Mouse (Mus musculus): Measurements from ENCODE around the gene Ercc5. TPM values are rescaled to one million over a fixed set of nuclear protein-coding genes. Genes with fewer than 3 reads are reported as not detected.
A peak's percentile ranks its signal among the peaks of the same experiment; 100 is the strongest.

Ercc5 gene
- polyA plus RNA-seq, 1 experiment from 2014 or later = 5.9 TPM

- Histone ChIP-seq H3K4me2 (no peak overlapping the region), H3K9ac (no peak overlapping the region)
- ATAC-seq (ENCODE audit: low read depth) = no peak
Measured at GRCm38 (mm10) chr1:44186396-44186795, 38.9 kb downstream of the Ercc5 start.

GRCm38 (mm10) chr1:44198273-44199171, 51.0 kb downstream of the Ercc5 start:
- H3K9me3 ChIP-seq (replicated peaks) = no peaks in the 10 kb centered on the region
- no peak overlapping the region for H3K27ac ChIP-seq
- peak overlapping the region; percentile 38 for H3K4me3 ChIP-seq (replicated peaks)
- H3K27me3 ChIP-seq = peaks cover 18% of the 10 kb centered on the region; the same call in 1 of the 2 replicates
- no peak overlapping the region for H3K9ac ChIP-seq
- H3K36me3 ChIP-seq = no peaks in the 10 kb centered on the region
- H3K4me2 ChIP-seq = peak overlapping the region; percentile 61
- H3K4me1 ChIP-seq (replicated peaks) = no peaks in the 10 kb centered on the region
- WGBS (ENCODE audit: insufficient replicate concordance) = 15% methylated on average over 47 of the region's 47 CpGs
- ATAC-seq (ENCODE audit: low read depth) = no peak
- no peak for DNase-seq

More at GRCm38 (mm10) chr1:44186396-44186795, 38.9 kb downstream of the Ercc5 start:
- no peaks in the 10 kb centered on the region for H3K9me3 ChIP-seq (replicated peaks)
- peaks cover 3% of the 10 kb centered on the region; the same call in 1 of the 2 replicates for H3K36me3 ChIP-seq
- no peaks in the 10 kb centered on the region for H3K4me1 ChIP-seq (replicated peaks)
- H3K27ac ChIP-seq = no peak overlapping the region
- no peaks in the 10 kb centered on the region for H3K27me3 ChIP-seq
- H3K4me3 ChIP-seq (replicated peaks) = no peak overlapping the region
- no peak for DNase-seq

GRCm38 (mm10) chr1:44202876-44203275, 55.3 kb downstream of the Ercc5 start:
- 83% methylated on average over 15 of the region's 15 CpGs for WGBS (ENCODE audit: insufficient replicate concordance)
- no peak for ATAC-seq (ENCODE audit: low read depth)
- H3K36me3 ChIP-seq = no peaks in the 10 kb centered on the region

GRCm38 (mm10) chr1:44214443-44214842, 66.9 kb downstream of the Ercc5 start:
- DNase-seq (no peak), ATAC-seq (ENCODE audit: low read depth) (no peak)
- H3K9me3 ChIP-seq (replicated peaks) = no peaks in the 10 kb centered on the region
- H3K36me3 ChIP-seq = no peaks in the 10 kb centered on the region
- no peak overlapping the region for H3K27ac ChIP-seq
- H3K4me1 ChIP-seq (replicated peaks) = no peaks in the 10 kb centered on the region
- H3K4me3 ChIP-seq (replicated peaks) = no peak overlapping the region
- no peak overlapping the region for H3K9ac ChIP-seq
- no peaks in the 10 kb centered on the region for H3K27me3 ChIP-seq
- WGBS (ENCODE audit: insufficient replicate concordance) = 29% methylated on average over 2 of the region's 2 CpGs
- no peak overlapping the region for H3K4me2 ChIP-seq

More at GRCm38 (mm10) chr1:44202876-44203275, 55.3 kb downstream of the Ercc5 start:
- Histone ChIP-seq H3K4me2 (no peak overlapping the region), H3K9me3 (replicated peaks) (no peaks in the 10 kb centered on the region), H3K9ac (no peak overlapping the region), H3K4me1 (replicated peaks) (no peaks in the 10 kb centered on the region), H3K27me3 (peaks cover 18% of the 10 kb centered on the region; the same call in 1 of the 2 replicates), H3K27ac (no peak overlapping the region), H3K4me3 (replicated peaks) (no peak overlapping the region)
- no peak for DNase-seq

- ATAC-seq (ENCODE audit: low read depth) (no peak), DNase-seq (no peak)
- Histone ChIP-seq H3K9ac (no peak overlapping the region), H3K27ac (no peak overlapping the region), H3K4me2 (no peak overlapping the region), H3K4me3 (replicated peaks) (no peak overlapping the region), H3K9me3 (replicated peaks) (no peaks in the 10 kb centered on the region), H3K36me3 (no peaks in the 10 kb centered on the region), H3K4me1 (replicated peaks) (no peaks in the 10 kb centered on the region), H3K27me3 (no peaks in the 10 kb centered on the region)
- 40% methylated on average over 2 of the region's 2 CpGs for WGBS (ENCODE audit: insufficient replicate concordance)
Measured at GRCm38 (mm10) chr1:44216352-44217116, 69.0 kb downstream of the Ercc5 start.

GRCm38 (mm10) chr1:44217118-44217517, 69.6 kb downstream of the Ercc5 start:
- ATAC-seq (ENCODE audit: low read depth) (no peak), DNase-seq (no peak)
- no peaks in the 10 kb centered on the region for H3K36me3 ChIP-seq

GRCm38 (mm10) chr1:44218876-44219275, 71.3 kb downstream of the Ercc5 start, which contains the start of gene Mettl21e:
Gene Mettl21e, minus strand, starts transcription at chr1:44218961.
- Histone ChIP-seq H3K27ac (no peak within 1 kb of the TSS), H3K4me1 (replicated peaks) (no peaks in the 10 kb centered on the region), H3K4me3 (replicated peaks) (no peak within 1 kb of the TSS), H3K9me3 (replicated peaks) (no peaks in the 10 kb centered on the region), H3K36me3 (no peaks in the 10 kb centered on the region), H3K4me2 (no peak within 1 kb of the TSS), H3K9ac (no peak within 1 kb of the TSS), H3K27me3 (no peaks in the 10 kb centered on the region)
- no peak for ATAC-seq (ENCODE audit: low read depth)
- WGBS (ENCODE audit: insufficient replicate concordance) = 70% methylated on average over 1 of the region's 1 CpGs
- DNase-seq = no peak

More at GRCm38 (mm10) chr1:44217118-44217517, 69.6 kb downstream of the Ercc5 start:
- H3K4me1 ChIP-seq (replicated peaks) = no peaks in the 10 kb centered on the region
- H3K4me3 ChIP-seq (replicated peaks) = no peak overlapping the region
- H3K27me3 ChIP-seq = no peaks in the 10 kb centered on the region
- no peak overlapping the region for H3K9ac ChIP-seq
- no peak overlapping the region for H3K27ac ChIP-seq
- no peak overlapping the region for H3K4me2 ChIP-seq
- H3K9me3 ChIP-seq (replicated peaks) = no peaks in the 10 kb centered on the region
- 52% methylated on average over 2 of the region's 2 CpGs for WGBS (ENCODE audit: insufficient replicate concordance)

- no peak for ATAC-seq (ENCODE audit: low read depth)
- no peaks in the 10 kb centered on the region for H3K9me3 ChIP-seq (replicated peaks)
- H3K36me3 ChIP-seq = no peaks in the 10 kb centered on the region
- WGBS (ENCODE audit: insufficient replicate concordance) = 55% methylated on average over 2 of the region's 2 CpGs
- no peak overlapping the region for H3K4me3 ChIP-seq (replicated peaks)
- H3K27me3 ChIP-seq = no peaks in the 10 kb centered on the region
- H3K4me2 ChIP-seq = no peak overlapping the region
- DNase-seq = no peak
- H3K27ac ChIP-seq = no peak overlapping the region
- no peak overlapping the region for H3K9ac ChIP-seq
- H3K4me1 ChIP-seq (replicated peaks) = no peaks in the 10 kb centered on the region
Measured at GRCm38 (mm10) chr1:44229044-44229443, 81.5 kb downstream of the Ercc5 start.

Other genes with a start within 250 kb of the Ercc5 start
- gene Tpp2, start 214.1 kb upstream of the Ercc5 start, polyA plus RNA-seq (2015; fragmentation: Nextera tagmentation; extraction: Ambion mirVana) = 32.9 and 41.2 TPM in 2 replicates
- 0.06 and 0.13 TPM in 2 replicates for gene Mettl21c, start 127.7 kb upstream of the Ercc5 start, polyA plus RNA-seq (2015; fragmentation: Nextera tagmentation; extraction: Ambion mirVana)
- gene Gm8251, start 85.8 kb upstream of the Ercc5 start, polyA plus RNA-seq (2015; fragmentation: Nextera tagmentation; extraction: Ambion mirVana) = 0.13 and 0.20 TPM in 2 replicates
- 80.3 and 89.4 TPM in 2 replicates for gene Tex30, start 45.3 kb upstream of the Ercc5 start, polyA plus RNA-seq (2015; fragmentation: Nextera tagmentation; extraction: Ambion mirVana)
- gene Kdelc1, start 28.9 kb upstream of the Ercc5 start, polyA plus RNA-seq (2015; fragmentation: Nextera tagmentation; extraction: Ambion mirVana) = 21.6 and 24.1 TPM in 2 replicates
- gene Bivm, start 28.8 kb upstream of the Ercc5 start, polyA plus RNA-seq (2015; fragmentation: Nextera tagmentation; extraction: Ambion mirVana) = 4.4 and 5.6 TPM in 2 replicates
- not detected in 2 replicates for gene Mettl21e, start 71.2 kb downstream of the Ercc5 start, polyA plus RNA-seq (2015; fragmentation: Nextera tagmentation; extraction: Ambion mirVana)

Measured in liver, embryonic 13.5 days (tissue).